Mouse (Mus musculus): Measurements from ENCODE around the gene Fam78b. TPM values are rescaled to one million over a fixed set of nuclear protein-coding genes. Genes with fewer than 3 reads are reported as not detected.

The Fam78b gene
- total and polyA plus RNA-seq, 2 experiments from 2014 or later, result 11.7 to 24.5 TPM

- WGBS, result 26% methylated on average over 5 of the region's 5 CpGs
These were observed 103.9 kb downstream of the Fam78b start for GRCm38 (mm10) chr1:167104956-167105626.

GRCm38 (mm10) chr1:167105916-167106315, 104.7 kb downstream of the Fam78b start:
- Histone ChIP-seq H3K4me3 (ENCODE audit: low read depth, low read length) (no peak overlapping the region), H3K27me3 (ENCODE audit: insufficient read depth, low read length) (no peaks in the 10 kb centered on the region), H3K27ac (ENCODE audit: low read depth, low read length) (no peak overlapping the region), H3K4me1 (ENCODE audit: insufficient read depth) (no peaks in the 10 kb centered on the region), H3K4me2 (ENCODE audit: low read depth) (no peak overlapping the region), H3K9me3 (ENCODE audit: low read length) (no peaks in the 10 kb centered on the region), H3K9ac (no peak overlapping the region), H3K36me3 (ENCODE audit: insufficient read depth) (no peaks in the 10 kb centered on the region)
- 68% methylated on average over 4 of the region's 4 CpGs for WGBS
- TF ChIP-seq CTCF (IDR thresholded peaks at IDR 0.05; ENCODE audit: low read depth), result no peak
- ATAC-seq (no peak), DNase-seq (no peak)

More at GRCm38 (mm10) chr1:167104956-167105626, 103.9 kb downstream of the Fam78b start:
- no peak overlapping the region for H3K27ac ChIP-seq (ENCODE audit: low read depth, low read length)
- no peaks in the 10 kb centered on the region for H3K4me1 ChIP-seq (ENCODE audit: insufficient read depth)
- H3K4me2 ChIP-seq (ENCODE audit: low read depth), result no peak overlapping the region
- H3K9ac ChIP-seq, result no peak overlapping the region
- DNase-seq (no peak), ATAC-seq (peak; percentile 32; the same call in 1 of the 2 replicates)
- no peak overlapping the region for H3K4me3 ChIP-seq (ENCODE audit: low read depth, low read length)
- H3K36me3 ChIP-seq (ENCODE audit: insufficient read depth), result no peaks in the 10 kb centered on the region
- H3K9me3 ChIP-seq (ENCODE audit: low read length), result no peaks in the 10 kb centered on the region
- TF ChIP-seq CTCF (IDR thresholded peaks at IDR 0.05; ENCODE audit: low read depth), result no peak
- no peaks in the 10 kb centered on the region for H3K27me3 ChIP-seq (ENCODE audit: insufficient read depth, low read length)

DNA sequence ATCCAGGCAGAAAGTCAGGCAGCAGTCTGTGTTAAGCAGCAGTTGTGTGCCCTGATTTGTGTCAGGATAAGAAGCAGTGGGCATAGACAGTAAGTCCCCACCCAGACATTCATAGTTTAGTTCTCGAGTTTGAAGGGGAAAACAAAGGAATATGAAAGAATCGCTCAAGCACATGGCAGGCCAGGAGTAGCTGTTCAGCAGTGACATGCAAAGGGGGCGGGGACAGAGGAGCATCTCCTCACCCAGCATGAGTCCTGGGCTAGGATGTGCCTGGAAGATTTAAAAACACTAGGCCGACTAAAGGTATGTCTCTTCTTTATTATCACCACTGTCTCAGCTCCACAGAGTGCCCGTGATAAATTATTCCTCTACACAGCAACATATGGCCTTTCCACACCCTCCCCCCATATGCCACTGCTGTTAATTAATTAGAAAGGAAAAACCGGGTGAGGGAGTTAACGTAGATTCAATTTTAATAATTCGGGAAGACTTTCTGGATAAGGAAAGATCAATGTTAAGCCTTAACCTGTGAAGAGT, 107.8 kb downstream of the Fam78b start:
- TF ChIP-seq CTCF (IDR thresholded peaks at IDR 0.05; ENCODE audit: low read depth), result no peak
- H3K4me1 ChIP-seq (ENCODE audit: insufficient read depth), result no peaks in the 10 kb centered on the region
- DNase-seq, result no peak
- no peaks in the 10 kb centered on the region for H3K9me3 ChIP-seq (ENCODE audit: low read length)
- no peaks in the 10 kb centered on the region for H3K36me3 ChIP-seq (ENCODE audit: insufficient read depth)
- 57% methylated on average over 8 of the region's 8 CpGs for WGBS
- H3K27ac ChIP-seq (ENCODE audit: low read depth, low read length), result no peak overlapping the region
- H3K4me2 ChIP-seq (ENCODE audit: low read depth), result no peak overlapping the region
- no peaks in the 10 kb centered on the region for H3K27me3 ChIP-seq (ENCODE audit: insufficient read depth, low read length)
- ATAC-seq, result no peak
- no peak overlapping the region for H3K9ac ChIP-seq
- no peak overlapping the region for H3K4me3 ChIP-seq (ENCODE audit: low read depth, low read length)

DNA sequence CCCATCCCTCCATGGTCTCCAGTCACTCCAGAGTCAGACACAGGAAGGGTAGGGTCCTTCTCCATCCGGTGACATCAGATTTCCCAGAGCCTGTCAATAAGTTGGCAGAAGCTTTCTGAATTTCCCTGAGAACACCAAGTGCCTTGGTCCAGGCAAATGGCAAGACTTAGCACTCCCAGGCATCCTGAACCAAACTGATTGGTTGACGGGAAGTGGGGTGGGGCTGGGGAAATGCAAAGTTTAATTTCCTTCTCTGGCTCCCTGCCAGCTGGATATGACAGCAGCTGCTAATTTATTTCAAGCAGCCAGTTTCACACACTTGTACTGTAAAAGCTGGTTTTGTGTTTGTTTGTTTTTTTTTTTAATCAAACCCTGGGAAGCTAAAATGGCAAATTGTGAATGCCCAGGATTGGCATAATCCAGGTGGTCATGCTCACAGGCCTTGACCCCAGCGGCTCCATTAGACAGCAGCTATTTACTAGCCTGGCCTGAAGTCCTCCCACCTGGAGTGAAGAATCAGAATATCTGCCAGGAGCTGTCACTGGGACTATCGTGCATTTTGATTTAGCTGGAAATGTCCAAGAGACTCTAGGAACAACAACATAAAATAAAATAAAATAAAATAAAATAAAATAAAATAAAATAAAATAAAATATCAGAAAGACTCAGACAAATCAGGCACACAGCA, 113.3 kb downstream of the Fam78b start:
- H3K27ac ChIP-seq (ENCODE audit: low read depth, low read length), result 0 out of 2 replicates have a peak overlapping the region, but pooled peaks have one; percentile 29
- peaks cover 6% of the 10 kb centered on the region; the same call in 1 of the 2 replicates for H3K4me1 ChIP-seq (ENCODE audit: insufficient read depth)
- no peak overlapping the region for H3K4me2 ChIP-seq (ENCODE audit: low read depth)
- no peak overlapping the region for H3K4me3 ChIP-seq (ENCODE audit: low read depth, low read length)
- no peaks in the 10 kb centered on the region for H3K36me3 ChIP-seq (ENCODE audit: insufficient read depth)
- no peak for TF ChIP-seq CTCF (IDR thresholded peaks at IDR 0.05; ENCODE audit: low read depth)
- H3K9me3 ChIP-seq (ENCODE audit: low read length), result no peaks in the 10 kb centered on the region
- 33% methylated on average over 4 of the region's 4 CpGs for WGBS
- H3K27me3 ChIP-seq (ENCODE audit: insufficient read depth, low read length), result no peaks in the 10 kb centered on the region
- no peak overlapping the region for H3K9ac ChIP-seq
- ATAC-seq (peak; percentile 59), DNase-seq (peak; percentile 71)

- H3K9ac ChIP-seq, result no peak overlapping the region
- peaks cover 8% of the 10 kb centered on the region; the same call in 1 of the 2 replicates for H3K4me1 ChIP-seq (ENCODE audit: insufficient read depth)
- no peak overlapping the region for H3K4me2 ChIP-seq (ENCODE audit: low read depth)
- H3K27ac ChIP-seq (ENCODE audit: low read depth, low read length), result no peak overlapping the region
- no peaks in the 10 kb centered on the region for H3K36me3 ChIP-seq (ENCODE audit: insufficient read depth)
- 0 out of 2 replicates have a peak, but pooled peaks have one; percentile 17 for ATAC-seq
- H3K27me3 ChIP-seq (ENCODE audit: insufficient read depth, low read length), result no peaks in the 10 kb centered on the region
- DNase-seq, result no peak
- H3K9me3 ChIP-seq (ENCODE audit: low read length), result no peaks in the 10 kb centered on the region
- 18% methylated on average over 4 of the region's 4 CpGs for WGBS
- TF ChIP-seq CTCF (IDR thresholded peaks at IDR 0.05; ENCODE audit: low read depth), result no peak
- H3K4me3 ChIP-seq (ENCODE audit: low read depth, low read length), result no peak overlapping the region
These were observed 113.9 kb downstream of the Fam78b start for GRCm38 (mm10) chr1:167115121-167115520.

DNA sequence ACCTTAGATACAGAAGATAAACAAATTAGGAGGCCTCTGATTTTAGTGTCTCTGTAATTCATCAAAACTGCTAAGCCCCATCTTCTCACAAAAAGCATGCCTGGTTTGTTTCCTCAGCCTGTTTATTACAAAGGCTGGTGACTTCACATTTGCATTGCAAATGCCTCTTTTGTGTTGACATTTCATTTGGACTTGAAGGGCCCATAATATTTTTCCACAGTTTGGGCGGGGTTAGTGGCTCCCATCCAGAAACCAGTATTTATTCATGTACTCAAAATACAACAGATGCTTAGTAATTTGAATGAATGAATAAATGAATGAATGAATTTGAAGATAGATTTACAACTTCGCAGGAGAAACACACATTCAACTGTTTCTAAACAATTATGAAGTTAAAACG, 115.5 kb downstream of the Fam78b start:
- Histone ChIP-seq H3K4me1 (ENCODE audit: insufficient read depth) (peaks cover 8% of the 10 kb centered on the region; the same call in 1 of the 2 replicates), H3K27me3 (ENCODE audit: insufficient read depth, low read length) (no peaks in the 10 kb centered on the region), H3K27ac (ENCODE audit: low read depth, low read length) (no peak overlapping the region), H3K36me3 (ENCODE audit: insufficient read depth) (no peaks in the 10 kb centered on the region), H3K4me2 (ENCODE audit: low read depth) (no peak overlapping the region), H3K9me3 (ENCODE audit: low read length) (no peaks in the 10 kb centered on the region), H3K9ac (no peak overlapping the region), H3K4me3 (ENCODE audit: low read depth, low read length) (no peak overlapping the region)
- WGBS, result 28% methylated on average over 3 of the region's 3 CpGs
- no peak for TF ChIP-seq CTCF (IDR thresholded peaks at IDR 0.05; ENCODE audit: low read depth)
- DNase-seq (peak; percentile 68), ATAC-seq (peak; percentile 55)
